Mouse (Mus musculus): Measurements from ENCODE around the gene Mlst8. TPM values are rescaled to one million over a fixed set of nuclear protein-coding genes. Genes with fewer than 3 reads are reported as not detected.

The Mlst8 gene
- 13.8 TPM for polyA plus RNA-seq (2017; shearing (Covaris generic))

DNA sequence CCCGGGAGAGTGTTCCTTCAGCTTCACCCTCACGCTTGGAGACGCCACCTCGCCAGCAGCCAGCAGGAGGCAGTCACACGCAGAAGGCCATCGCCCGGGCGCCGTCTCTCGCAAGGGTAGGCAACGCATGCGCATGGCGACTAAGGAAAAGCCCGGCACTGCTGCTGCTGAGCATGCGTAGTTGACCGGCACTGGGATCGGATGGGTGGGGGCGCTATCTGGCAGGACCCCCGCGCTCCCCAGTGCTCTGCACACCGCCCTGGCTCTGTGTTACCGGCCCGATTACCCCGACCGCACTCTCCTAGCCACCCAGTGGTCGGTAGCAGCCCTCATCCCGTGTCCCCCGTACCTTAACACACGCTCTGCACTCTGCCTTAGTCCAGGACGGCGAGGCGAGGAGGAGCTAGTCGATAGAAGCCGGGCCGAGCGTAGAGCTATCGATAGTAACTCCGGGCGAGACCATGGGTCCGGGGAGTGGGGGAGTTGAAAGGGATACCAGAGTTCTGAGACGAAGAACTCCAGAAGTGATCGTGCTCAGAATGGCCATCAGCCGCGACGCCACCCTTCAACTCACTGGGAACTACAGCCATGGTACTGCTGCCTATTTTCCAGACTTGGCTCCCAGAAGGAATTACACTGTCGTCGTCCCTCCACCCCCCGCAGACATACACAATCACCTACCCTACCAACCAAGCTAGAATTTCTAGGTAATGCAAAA, at the start of gene Mlst8:
TSS of gene Mlst8 (minus strand) at position 416 of the 718 bp plus-strand sequence.

DNA sequence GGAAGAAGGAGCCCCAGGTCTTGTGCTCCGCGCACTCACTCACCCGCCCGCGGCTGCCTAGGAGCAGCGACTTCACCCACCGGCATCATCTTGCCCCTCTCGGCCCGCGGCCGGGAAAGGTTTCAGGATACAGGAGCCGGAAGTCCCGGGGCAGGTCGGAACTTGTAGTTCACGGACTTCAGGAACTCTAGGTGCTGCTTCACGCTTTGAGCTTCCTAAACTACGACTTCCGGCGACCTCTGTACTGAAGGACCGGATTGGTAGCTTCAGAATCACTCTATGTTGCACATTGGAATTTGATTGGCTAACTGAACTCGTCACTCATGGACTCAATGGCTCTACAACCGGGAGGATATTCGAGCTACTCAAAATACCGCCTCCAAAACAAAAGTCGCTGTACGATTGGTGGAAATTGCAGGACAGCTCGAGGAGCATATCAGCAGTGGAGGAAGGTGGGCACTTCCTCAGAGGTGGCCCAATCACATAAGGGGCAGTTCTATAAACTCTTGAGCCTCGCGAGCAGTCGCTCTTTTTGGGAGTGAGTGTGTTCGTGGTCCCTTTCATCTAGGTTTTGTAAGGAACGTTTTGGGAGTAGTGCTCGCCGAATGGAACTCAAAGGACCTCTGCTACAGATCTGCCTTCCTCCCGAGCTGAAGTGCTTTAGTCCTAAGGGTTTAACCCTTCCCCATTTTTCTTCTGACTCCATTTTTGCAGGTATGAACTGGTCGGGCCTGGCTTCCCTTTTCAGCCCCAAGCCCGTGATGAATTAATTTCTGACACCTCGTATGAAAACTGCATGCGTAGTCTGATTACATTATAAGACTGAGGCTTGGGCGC, 49.1 kb upstream of the Mlst8 start, which contains the start of gene Traf7:
TSS of gene Traf7 (minus strand) at position 216 of the 837 bp plus-strand sequence.

DNA sequence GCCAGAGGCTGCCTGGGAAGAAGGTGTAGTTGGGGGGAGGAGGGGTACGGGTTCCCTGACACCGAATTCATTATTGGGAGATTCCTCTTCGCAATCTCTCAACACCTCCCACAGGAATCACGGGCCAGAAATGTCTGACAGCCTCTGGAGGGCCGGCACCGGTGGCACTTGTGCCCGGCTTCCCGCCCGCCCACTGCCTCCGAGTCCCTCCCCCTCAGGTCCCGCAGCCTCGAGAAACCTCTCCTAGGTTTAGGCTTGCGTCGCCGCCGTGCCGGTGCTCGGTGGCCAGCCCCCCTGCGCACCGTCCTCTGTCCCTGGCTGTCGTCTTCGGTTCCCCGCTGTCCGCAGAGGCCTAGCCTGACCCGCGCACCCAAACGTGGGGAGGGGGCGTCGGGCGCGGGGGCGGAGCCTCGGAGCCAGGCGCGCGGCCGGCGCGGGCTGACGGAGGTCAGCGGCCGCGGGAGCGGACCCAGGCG, 9.3 kb upstream of the Mlst8 start, which contains the start of gene Caskin1:
TSS of gene Caskin1 (plus strand) at position 416 of the 476 bp plus-strand sequence.

DNA sequence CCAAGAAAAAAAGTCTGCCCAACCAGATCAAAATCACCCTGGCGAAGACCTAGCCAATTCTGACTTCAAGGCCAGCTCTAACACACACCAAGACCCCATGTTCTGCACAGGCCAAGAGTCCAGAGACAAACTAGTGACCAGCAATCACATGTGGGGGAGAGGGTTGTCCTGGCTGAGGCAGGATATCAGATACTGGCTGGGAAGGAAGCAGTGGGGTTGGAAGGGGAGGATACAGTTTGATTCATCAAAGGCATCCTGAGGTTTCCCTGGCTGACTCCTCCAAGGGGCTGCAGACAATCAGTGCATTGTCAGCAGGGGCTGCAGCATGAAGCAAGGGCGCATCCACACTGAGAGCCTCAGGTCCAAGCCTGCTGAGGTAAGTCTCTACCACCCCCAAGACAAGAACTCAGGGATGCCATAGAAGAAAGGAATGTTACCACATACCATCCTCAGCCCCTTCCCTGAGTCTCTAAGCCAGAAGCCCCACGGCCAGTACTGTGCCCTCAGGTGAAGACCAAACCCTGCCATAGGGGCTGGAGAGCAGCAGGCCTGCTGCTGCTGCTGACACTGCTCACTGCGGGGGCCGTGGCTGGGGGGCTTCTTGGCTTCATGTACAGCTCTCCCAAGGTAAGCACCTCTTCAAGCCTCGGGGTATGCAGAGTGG, 5.1 kb downstream of the Mlst8 start, which contains the start of gene Bricd5:
TSS of gene Bricd5 (plus strand) at position 273 of the 664 bp plus-strand sequence.

DNA sequence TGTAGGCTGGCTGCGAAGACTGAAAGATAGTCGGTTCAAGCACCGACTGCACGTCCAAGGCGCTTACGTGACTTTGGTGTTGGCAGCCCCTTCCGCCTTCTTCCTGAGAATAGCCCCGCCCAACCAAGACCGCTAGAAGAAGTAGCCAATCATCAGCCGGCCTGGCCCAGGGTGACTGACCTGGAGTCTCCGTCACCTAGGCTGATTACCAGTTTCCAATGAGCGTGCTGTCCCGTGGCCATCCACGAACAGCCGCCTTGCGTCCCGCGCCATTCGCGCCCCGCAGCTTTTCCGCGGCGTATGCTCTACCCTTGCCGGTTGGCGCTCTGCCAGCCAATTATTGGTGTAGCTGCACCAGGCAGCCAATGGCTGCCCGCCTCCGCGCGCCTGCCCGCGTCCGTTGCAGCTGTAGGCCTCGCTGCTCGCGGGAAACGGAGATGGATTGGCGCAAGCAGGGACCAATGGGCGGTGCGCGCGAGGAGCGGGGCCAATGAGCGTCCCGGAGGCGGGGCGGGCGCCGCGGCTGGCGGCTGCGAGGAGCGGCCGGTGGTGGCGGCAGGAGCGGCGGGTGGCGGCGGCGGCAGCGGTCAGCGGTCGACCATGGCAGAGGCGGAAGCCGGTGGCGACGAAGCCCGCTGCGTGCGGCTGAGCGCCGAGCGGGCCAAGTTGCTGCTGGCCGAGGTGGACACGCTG, 8.8 kb downstream of the Mlst8 start, which contains the start of the genes E4f1 and Pgp:
TSS of gene E4f1 (minus strand) at position 404 of the 693 bp plus-strand sequence.
TSS of gene Pgp (plus strand) at position 483 of the 693 bp plus-strand sequence.

DNA sequence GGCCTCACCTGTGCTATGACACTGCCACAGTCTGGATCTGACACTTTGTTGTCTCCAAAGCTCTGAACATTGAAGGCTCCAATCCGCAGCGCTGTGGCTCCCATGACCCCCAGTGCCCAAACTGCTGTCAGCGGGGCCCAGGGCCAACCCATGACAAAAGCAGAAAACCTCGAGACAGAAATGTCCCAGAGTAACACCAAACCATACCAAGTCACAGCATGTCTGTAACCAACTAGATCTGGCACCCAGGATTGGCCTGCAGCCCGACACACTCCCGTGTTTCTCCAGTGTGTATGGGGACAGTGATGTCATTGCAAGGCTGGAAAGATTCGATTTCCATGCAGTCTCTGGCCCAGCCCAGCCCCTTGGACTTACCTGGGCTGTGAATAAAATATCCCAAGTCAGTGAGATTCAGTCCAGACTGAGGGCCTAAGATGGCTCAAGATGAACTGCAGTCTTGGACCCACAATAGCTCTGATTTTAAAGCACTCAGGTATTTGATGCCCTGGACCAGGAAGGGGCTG, 36.2 kb downstream of the Mlst8 start, which contains the start of gene Dnase1l2:
TSS of gene Dnase1l2 (minus strand) at position 474 of the 524 bp plus-strand sequence.

DNA sequence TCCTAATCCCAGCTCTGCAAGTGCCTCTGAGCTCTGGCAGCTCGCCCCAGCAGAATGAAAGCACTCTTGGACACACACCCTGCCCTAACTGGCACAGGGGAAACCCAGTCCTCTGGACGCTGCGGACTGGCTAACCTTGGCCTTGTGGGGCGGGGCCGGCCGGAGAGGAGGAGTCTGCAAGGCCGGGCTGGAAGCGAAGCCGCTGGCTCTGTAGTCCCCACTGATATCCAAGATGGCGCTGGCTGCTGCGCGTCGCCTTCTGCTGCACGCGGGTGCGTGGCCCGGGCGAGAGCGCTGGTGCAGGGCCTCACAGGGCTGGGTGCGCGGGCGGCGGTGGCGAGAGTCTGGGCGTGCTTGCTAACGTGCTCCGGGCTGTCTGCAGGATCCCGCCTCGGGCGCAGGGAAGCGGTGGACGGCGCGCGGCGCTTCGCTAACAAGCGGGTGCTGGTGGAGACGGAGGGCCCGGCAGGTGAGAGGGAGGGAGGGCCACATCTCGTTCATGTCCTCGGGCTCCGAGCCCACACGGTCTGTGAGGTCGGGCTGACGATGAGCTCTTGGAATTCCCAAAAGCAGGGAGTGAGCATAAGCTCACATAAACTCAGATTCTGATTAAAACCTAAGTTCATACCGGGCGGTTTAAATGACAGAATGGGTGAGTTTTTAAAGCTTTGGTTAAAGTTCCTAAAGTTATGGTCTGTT, 52.3 kb downstream of the Mlst8 start, which contains the start of gene Eci1:
TSS of gene Eci1 (plus strand) at position 171 of the 699 bp plus-strand sequence.

Other genes starting within 250 kb of the Mlst8 start
- 1.8 TPM for gene Ccnf, start 227.6 kb downstream of the Mlst8 start, polyA plus RNA-seq (2017; shearing (Covaris generic))
- gene Abca17, start 128.0 kb downstream of the Mlst8 start, polyA plus RNA-seq (2017; shearing (Covaris generic)): 0.19 TPM
- gene Abca3, start 127.1 kb downstream of the Mlst8 start, polyA plus RNA-seq (2017; shearing (Covaris generic)): 24.7 TPM
- 199 TPM for gene Rnps1, start 64.5 kb downstream of the Mlst8 start, polyA plus RNA-seq (2017; shearing (Covaris generic))
- 50.8 TPM for gene Eci1, start 52.4 kb downstream of the Mlst8 start, polyA plus RNA-seq (2017; shearing (Covaris generic))
- gene Dnase1l2, start 36.0 kb downstream of the Mlst8 start, polyA plus RNA-seq (2017; shearing (Covaris generic)): 2.9 TPM
- gene E4f1, start 8.8 kb downstream of the Mlst8 start, polyA plus RNA-seq (2017; shearing (Covaris generic)): 99.5 TPM
- 15.6 TPM for gene Pgp, start 8.7 kb downstream of the Mlst8 start, polyA plus RNA-seq (2017; shearing (Covaris generic))
- gene Bricd5, start 5.2 kb downstream of the Mlst8 start, polyA plus RNA-seq (2017; shearing (Covaris generic)): not detected
- 0.22 TPM for gene Caskin1, start 9.5 kb upstream of the Mlst8 start, polyA plus RNA-seq (2017; shearing (Covaris generic))
- gene Traf7, start 48.9 kb upstream of the Mlst8 start, polyA plus RNA-seq (2017; shearing (Covaris generic)): 67.3 TPM
- gene Rab26, start 55.1 kb upstream of the Mlst8 start, polyA plus RNA-seq (2017; shearing (Covaris generic)): 2.9 TPM
- gene Pkd1, start 70.8 kb upstream of the Mlst8 start, polyA plus RNA-seq (2017; shearing (Covaris generic)): 51.9 TPM
- 34.7 TPM for gene Tsc2, start 153.6 kb upstream of the Mlst8 start, polyA plus RNA-seq (2017; shearing (Covaris generic))
- 2.6 TPM for gene Nthl1, start 153.6 kb upstream of the Mlst8 start, polyA plus RNA-seq (2017; shearing (Covaris generic))
- 0.34 TPM for gene Slc9a3r2, start 171.2 kb upstream of the Mlst8 start, polyA plus RNA-seq (2017; shearing (Covaris generic))
- gene Npw, start 179.4 kb upstream of the Mlst8 start, polyA plus RNA-seq (2017; shearing (Covaris generic)): not detected
- gene Zfp598, start 190.6 kb upstream of the Mlst8 start, polyA plus RNA-seq (2017; shearing (Covaris generic)): 20.9 TPM
- gene Syngr3, start 210.9 kb upstream of the Mlst8 start, polyA plus RNA-seq (2017; shearing (Covaris generic)): 0.34 TPM
- 30.1 TPM for gene Gfer, start 217.1 kb upstream of the Mlst8 start, polyA plus RNA-seq (2017; shearing (Covaris generic))
- gene Noxo1, start 217.2 kb upstream of the Mlst8 start, polyA plus RNA-seq (2017; shearing (Covaris generic)): 1.4 TPM
- 40.1 TPM for gene Tbl3, start 228.6 kb upstream of the Mlst8 start, polyA plus RNA-seq (2017; shearing (Covaris generic))
- not detected for gene Rnf151, start 239.0 kb upstream of the Mlst8 start, polyA plus RNA-seq (2017; shearing (Covaris generic))
- 937 TPM for gene Rps2, start 239.0 kb upstream of the Mlst8 start, polyA plus RNA-seq (2017; shearing (Covaris generic))
- 131 TPM for gene Ndufb10, start 245.4 kb upstream of the Mlst8 start, polyA plus RNA-seq (2017; shearing (Covaris generic))
- not detected for gene Rpl3l, start 248.7 kb upstream of the Mlst8 start, polyA plus RNA-seq (2017; shearing (Covaris generic))

Data from effector memory CD4-positive, alpha-beta T cell, adult 5 months (primary cell).